Mouse (Mus musculus) megakaryocyte, embryonic 14.5 days (primary cell): Measurements from ENCODE around the gene Pan2.

Experiments
- FLI1 ChIP-seq: IDR thresholded peaks from 2 replicates; pipeline ENCODE4 v1.6.1; 2012; ENCODE audit warnings: low read length, inconsistent platforms, mixed read lengths
- GATA1 ChIP-seq: IDR thresholded peaks from 3 replicates; pipeline ENCODE4 v1.6.1; 2012; ENCODE audit warnings: mixed read lengths, low read length, inconsistent platforms, borderline replicate concordance

GRCm38 (mm10) chr10:128370021-128370420 lies 66.9 kb downstream of the Pan2 start:
- TF ChIP-seq GATA1: no peak
- TF ChIP-seq FLI1: no peak
